9 mouse cellular contexts compared by ENCODE assay signal in genomic region chr17:80801451-80801983, GRCm38 (mm10).
A peak's percentile ranks its signal among the peaks of the same experiment; 100 is the strongest.
DNase-seq lines count a peak whose midpoint lies in the region; ATAC-seq and TF ChIP-seq lines count a peak whose summit lies in the region.
"Had no signal": no experiment of that assay in that cellular context is flagged by ENCODE, and none has a peak within 500 bp of the region (broad histone marks: within the 10 kb centered on the region; RNA-seq: fewer than 3 reads in every experiment).

No protein-coding gene starts in this region.

- 12% methylated on average over 16 of the region's 16 CpGs for WGBS in heart, embryonic 11.5 days (ENCODE audit: insufficient replicate concordance)
- WGBS in liver, postnatal 0 days (ENCODE audit: insufficient replicate concordance): 12% methylated on average over 16 of the region's 16 CpGs

- TF ChIP-seq CTCF in embryonic fibroblast, embryonic 13.5 days (IDR thresholded peaks at IDR 0.05; ENCODE audit: borderline replicate concordance, insufficient read depth, low read length): no peak
- no peak for TF ChIP-seq CTCF in liver, postnatal 0 days (IDR thresholded peaks at IDR 0.05; ENCODE audit: low read depth)

- peak; percentile 47; the same call in 1 of the 2 replicates for TF ChIP-seq EP300 in liver, postnatal 0 days (IDR thresholded peaks at IDR 0.05; ENCODE audit: low read depth)

- ATAC-seq in heart, embryonic 11.5 days (replicated peaks; ENCODE audit: insufficient number of reproducible peaks, low FRiP score, low TSS enrichment): no peak
- no peak for ATAC-seq in liver, postnatal 0 days

- H3K4me2 ChIP-seq in heart, embryonic 11.5 days: peak overlapping the region; percentile 50
- peak overlapping the region; percentile 48 for H3K4me2 ChIP-seq in liver, postnatal 0 days (ENCODE audit: low read depth, low read length)

- H3K9me3 ChIP-seq in heart, embryonic 11.5 days (replicated peaks; ENCODE audit: control insufficient read depth, low read length): no peaks in the 10 kb centered on the region
- H3K9me3 ChIP-seq in liver, postnatal 0 days (ENCODE audit: low read length): no peaks in the 10 kb centered on the region

- no peaks in the 10 kb centered on the region for H3K36me3 ChIP-seq in heart, embryonic 11.5 days (ENCODE audit: control insufficient read depth, insufficient read depth, low read length)
- no peaks in the 10 kb centered on the region for H3K36me3 ChIP-seq in liver, postnatal 0 days (replicated peaks; ENCODE audit: insufficient read depth, low read length)

- no peaks in the 10 kb centered on the region for H3K27me3 ChIP-seq in heart, embryonic 11.5 days (ENCODE audit: control insufficient read depth, insufficient read depth, low read length)
- no peaks in the 10 kb centered on the region for H3K27me3 ChIP-seq in liver, postnatal 0 days (ENCODE audit: insufficient read depth, low read length)

- H3K4me3 ChIP-seq in embryonic fibroblast, embryonic 13.5 days (ENCODE audit: insufficient read depth, low read length): no peak overlapping the region
- 0 out of 2 replicates have a peak overlapping the region, but pooled peaks have one; percentile 5 for H3K4me3 ChIP-seq in heart, embryonic 11.5 days (ENCODE audit: low read depth, low read length)
- H3K4me3 ChIP-seq in liver, postnatal 0 days (ENCODE audit: low read depth, low read length): 0 out of 2 replicates have a peak overlapping the region, but pooled peaks have one; percentile 4
- H3K4me3 ChIP-seq: erythroblast, embryonic 14.5 days had no signal

- no peak; the same call in 1 of the 2 replicates for TF ChIP-seq POLR2A in embryonic fibroblast, embryonic 13.5 days (IDR thresholded peaks at IDR 0.05; ENCODE audit: low read depth, low read length)

- DNase-seq in CD4-positive helper T cell, adult 2 months (ENCODE audit: low read depth, low spot score): peak; percentile 14
- peak; percentile 11 for DNase-seq in T-cell, adult 2 months (ENCODE audit: low spot score)
- peak; percentile 80 for DNase-seq in layer of hippocampus, adult 11-12 months (ENCODE audit: low spot score)
- no peak for DNase-seq in liver, postnatal 0 days
- DNase-seq in right cerebral cortex, postnatal 14 days: peak; percentile 65
- DNase-seq in spleen, adult 12 weeks (ENCODE audit: low spot score): no peak

- H3K27ac ChIP-seq in embryonic fibroblast, embryonic 13.5 days (ENCODE audit: insufficient read depth, low read length): peak overlapping the region; percentile 95
- peak overlapping the region; percentile 59 for H3K27ac ChIP-seq in heart, embryonic 11.5 days (ENCODE audit: low read depth, low read length)
- H3K27ac ChIP-seq in liver, postnatal 0 days (ENCODE audit: low read depth): peak overlapping the region; percentile 49; the same call in 1 of the 2 replicates

- 0 out of 2 replicates have a peak, but pooled peaks cover 6% of the 10 kb centered on the region for H3K4me1 ChIP-seq in embryonic fibroblast, embryonic 13.5 days (ENCODE audit: control insufficient read depth, insufficient read depth, low read length)
- peaks cover 16% of the 10 kb centered on the region for H3K4me1 ChIP-seq in heart, embryonic 11.5 days (ENCODE audit: control insufficient read depth, insufficient read depth, low read length)
- H3K4me1 ChIP-seq in liver, postnatal 0 days (ENCODE audit: insufficient read depth): peaks cover 14% of the 10 kb centered on the region

- peak overlapping the region; percentile 61 for H3K9ac ChIP-seq in heart, embryonic 11.5 days (ENCODE audit: low read depth, low read length)
- H3K9ac ChIP-seq in liver, postnatal 0 days (replicated peaks): no peak overlapping the region

Comparison
In these comparisons a context has a peak if more than half of its experiments do, and no peak if none do; other contexts are left out.
1. DNase-seq: peak in CD4-positive helper T cell, adult 2 months (single experiment), T-cell, adult 2 months (single experiment), layer of hippocampus, adult 11-12 months (single experiment) and right cerebral cortex, postnatal 14 days (single experiment); none in liver, postnatal 0 days (single experiment) and spleen, adult 12 weeks (single experiment).
2. Peak in every context shown above with its lines, with median percentiles within 50 percentile points of each other: H3K27ac ChIP-seq.